Mouse (Mus musculus) mouse embryonic stem cell (cell line): ENCODE measurements around the gene Bpnt1.
"Not testable (repeated sequence)": the region's sequence is repeated elsewhere in the genome, so short reads cannot be mapped to it uniquely, and the experiment has no call there.

Experiments
- in situ Hi-C, 2 experiments: fragments of 300-500 bp; cut with MboI; formaldehyde crosslinking; loops; 1 replicate in 1 of 2; 3 replicates in 1 of 2; pipeline ENCODE4 v1.14.3; 2019 to 2020; ENCODE audit warnings: low sequenced_read_pairs in 2 of 2, low pct_unique_long_range_greater_than_20kb in 1 of 2, mixed read lengths in 1 of 2; ENCODE audit not compliant: unreplicated experiment in 1 of 2

Gene Bpnt1

GRCm38 (mm10) chr1:185331983-185332430 lies at the start of gene Bpnt1:
Gene Bpnt1, plus strand, starts transcription at chr1:185332149.
- in situ Hi-C loops = no loop called here

DNA sequence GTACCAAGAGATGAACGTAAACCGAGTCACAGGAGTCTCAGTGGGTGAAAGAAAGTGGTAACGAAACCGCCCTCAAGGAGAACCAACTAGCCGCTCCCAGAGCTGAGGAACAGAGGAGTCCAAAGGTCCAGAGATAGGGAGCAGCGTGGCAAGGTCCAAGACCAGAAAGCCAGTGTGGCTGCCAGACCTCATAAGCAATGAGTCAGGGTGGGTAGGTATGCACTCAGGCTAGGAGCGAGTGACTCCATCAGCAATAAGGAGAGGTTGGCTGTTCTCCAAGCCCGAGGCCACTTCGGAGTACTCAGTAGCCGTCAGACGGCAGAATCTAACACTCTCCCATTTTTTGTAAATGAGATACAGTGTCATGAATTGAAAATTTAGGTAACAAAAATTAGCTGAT lies 49.1 kb upstream of the Bpnt1 start:
- in situ Hi-C loops = no loop called here

- in situ Hi-C loops = no loop called here
Observed at GRCm38 (mm10) chr1:185283247-185283646, 48.7 kb upstream of the Bpnt1 start.

GRCm38 (mm10) chr1:185284740-185285139 lies 47.2 kb upstream of the Bpnt1 start:
- in situ Hi-C loops = no loop called here

- in situ Hi-C loops = no loop called here
Observed at GRCm38 (mm10) chr1:185285171-185285570, 46.8 kb upstream of the Bpnt1 start.

DNA sequence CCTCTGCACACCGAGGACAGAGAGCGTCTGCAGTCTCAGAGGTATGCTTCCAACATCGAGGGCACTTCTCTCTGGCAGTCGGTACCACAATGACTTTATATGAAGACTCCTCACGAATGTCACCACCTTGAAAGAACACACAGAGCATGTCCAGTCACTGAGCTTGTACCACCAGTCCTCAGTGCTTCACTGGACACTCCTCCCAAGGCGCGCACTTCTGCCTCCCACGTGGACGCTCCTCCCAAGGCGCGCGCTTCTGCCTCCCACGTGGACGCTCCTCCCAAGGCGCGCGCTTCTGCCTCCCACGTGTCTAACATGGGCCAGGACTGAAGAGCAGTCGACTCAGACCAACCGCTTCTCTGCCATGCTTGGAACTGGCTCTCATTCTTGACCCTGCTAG lies 44.9 kb upstream of the Bpnt1 start:
- in situ Hi-C loops = no loop called here

GRCm38 (mm10) chr1:185289231-185289630 lies 42.7 kb upstream of the Bpnt1 start:
- in situ Hi-C loops = no loop called here

DNA sequence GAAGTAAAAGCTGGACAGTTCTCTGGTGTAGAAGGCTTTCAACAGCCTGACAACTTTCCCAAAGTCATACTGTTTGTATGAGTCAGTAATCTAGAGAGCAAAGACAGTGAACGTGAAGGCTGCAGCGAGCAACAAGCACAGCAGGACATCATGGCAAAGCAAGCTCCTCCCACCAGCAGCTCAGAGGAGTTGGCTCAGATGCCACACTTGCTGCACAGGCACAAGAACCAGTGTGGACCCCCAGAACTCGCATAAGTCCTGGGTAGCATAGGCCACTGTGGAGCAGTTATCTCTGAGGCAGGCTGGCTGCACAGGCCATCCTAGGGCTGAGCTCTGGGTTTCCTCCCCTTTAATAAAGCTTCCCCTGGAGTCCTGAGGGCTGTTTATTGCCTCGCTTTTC lies 40.6 kb upstream of the Bpnt1 start:
- in situ Hi-C loops = no loop called here

DNA sequence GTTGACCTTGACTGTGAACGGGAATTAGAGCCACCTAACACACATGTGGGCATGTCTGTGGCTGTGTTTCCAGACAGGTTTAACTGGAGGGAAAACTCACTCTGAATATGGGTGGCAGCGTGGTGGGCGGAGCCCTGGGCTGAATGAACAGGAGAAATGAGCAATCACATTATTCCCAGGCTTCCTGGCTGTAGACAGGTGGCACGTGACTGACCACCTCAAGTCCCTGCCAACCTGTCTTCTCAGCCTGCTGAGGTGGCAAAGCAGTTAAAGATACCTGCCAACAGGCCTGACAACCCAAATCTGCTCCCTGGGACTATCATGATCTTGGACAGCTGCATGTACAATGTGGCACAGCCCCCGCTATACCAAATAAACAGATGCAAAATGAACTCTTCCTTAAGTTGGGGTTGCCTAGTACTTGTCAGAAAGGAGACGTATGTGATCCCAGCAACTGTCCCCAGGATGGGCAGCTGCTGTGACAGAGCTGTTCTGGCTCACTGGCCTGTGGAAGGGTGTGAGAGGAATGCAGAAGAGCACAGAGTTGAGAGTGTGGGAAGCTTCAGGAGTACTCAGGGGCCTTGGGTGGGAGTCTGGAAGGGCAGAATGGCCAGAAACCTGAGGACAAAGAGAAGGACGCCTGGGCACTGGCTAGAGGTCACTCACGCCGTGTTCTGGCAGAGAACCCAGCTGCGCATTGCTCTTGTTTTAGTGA lies 39.1 kb upstream of the Bpnt1 start:
- in situ Hi-C loops = no loop called here

- in situ Hi-C loops = no loop called here
Observed at GRCm38 (mm10) chr1:185296850-185297249, 35.1 kb upstream of the Bpnt1 start.

- in situ Hi-C loops = no loop called here
Observed at GRCm38 (mm10) chr1:185298496-185298895, 33.5 kb upstream of the Bpnt1 start.

DNA sequence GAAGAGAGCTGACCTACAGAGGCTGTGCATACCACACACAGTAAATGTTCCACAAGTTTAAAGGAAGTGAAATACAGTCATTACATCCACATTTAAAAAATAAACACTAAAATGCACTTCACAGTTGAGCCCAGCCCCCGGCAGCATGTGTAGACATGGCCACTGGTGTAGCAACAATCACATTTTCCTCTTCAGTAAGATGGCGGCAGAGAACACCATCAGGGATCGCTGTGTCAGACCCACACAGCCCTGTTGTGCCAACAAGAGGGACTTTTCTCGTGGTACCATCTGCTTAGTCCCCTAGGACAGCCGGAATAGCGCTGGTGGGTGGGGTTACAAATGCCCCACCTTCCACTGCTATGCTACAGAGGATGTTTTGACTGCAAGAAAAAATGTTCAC lies 29.1 kb upstream of the Bpnt1 start:
- in situ Hi-C loops = no loop called here

DNA sequence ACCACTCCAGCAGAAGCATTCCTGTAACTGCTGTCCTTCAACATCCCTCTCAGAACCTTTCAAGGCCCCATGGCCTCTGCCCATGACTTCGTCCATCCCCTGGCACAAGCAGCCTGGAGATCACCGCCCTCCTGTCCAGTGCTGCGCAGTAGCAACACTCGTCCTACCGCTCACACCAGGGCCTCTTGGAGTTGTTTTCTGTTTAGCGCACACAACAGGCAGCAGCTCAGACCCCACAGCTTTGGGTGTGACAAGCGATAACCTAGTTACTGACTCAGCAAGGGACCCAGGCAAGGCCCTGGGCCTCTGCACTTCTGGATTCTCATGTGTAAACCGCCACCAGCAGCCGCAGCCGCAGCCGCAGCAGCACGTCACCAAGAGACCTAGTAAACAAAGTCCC lies 25.1 kb upstream of the Bpnt1 start:
- in situ Hi-C loops = no loop called here

DNA sequence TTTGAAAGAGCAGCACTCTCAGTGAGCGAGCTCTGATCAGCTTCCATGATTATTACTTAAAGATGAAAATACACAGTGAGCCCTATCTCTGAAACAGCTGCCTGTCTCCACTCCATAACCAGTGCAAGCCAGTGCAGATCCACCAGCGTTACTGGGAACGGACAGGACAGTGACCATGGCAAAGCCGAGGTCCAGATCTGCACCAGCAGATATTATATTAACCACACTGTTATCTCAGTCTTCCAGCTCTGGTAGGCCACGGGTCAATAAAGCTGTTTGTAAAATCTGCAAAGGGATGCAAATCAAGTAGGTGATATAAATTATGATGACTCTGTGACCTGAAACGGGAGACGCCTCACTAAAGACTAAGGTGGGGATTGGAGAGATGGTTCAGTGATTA lies 24.3 kb upstream of the Bpnt1 start:
- in situ Hi-C loops = no loop called here

DNA sequence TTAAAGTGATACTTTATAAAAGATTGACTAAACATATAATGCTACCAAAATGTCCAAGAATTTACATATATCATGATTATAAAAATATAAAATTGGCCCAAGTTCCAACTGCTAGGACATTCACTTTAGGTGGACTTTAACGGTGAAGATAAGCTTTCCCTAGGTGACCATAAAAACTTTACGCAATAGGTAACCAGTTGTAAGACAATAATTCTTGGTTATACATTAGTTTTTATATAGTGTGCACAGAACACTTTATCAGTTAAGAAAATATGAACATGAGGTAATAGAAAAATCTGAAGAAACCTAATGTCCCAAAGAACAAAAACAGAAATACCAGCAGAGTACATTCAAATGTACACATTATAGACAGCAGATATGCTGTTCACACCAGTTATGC lies 23.6 kb upstream of the Bpnt1 start:
- in situ Hi-C loops = no loop called here

DNA sequence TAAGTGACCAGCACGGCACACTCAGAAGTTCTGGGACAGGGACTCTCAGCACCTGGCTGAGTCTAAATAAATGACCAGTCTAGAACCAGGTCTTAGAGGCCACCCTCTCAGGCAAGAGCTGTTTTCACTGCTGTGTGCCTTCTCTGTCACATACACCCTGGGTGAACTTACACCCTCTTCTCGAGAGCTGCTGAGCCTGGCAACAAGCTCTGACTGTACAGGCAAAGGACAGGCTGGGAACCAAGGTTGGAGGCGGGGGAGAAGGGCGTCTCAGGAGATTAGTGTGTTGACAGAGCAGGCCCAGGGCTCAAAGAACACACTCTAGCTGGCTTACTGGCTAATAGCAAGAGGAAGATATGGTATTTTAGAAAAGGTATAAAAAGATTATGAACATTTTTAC lies 23.0 kb upstream of the Bpnt1 start:
- in situ Hi-C loops = no loop called here

GRCm38 (mm10) chr1:185311949-185312348 lies 20.0 kb upstream of the Bpnt1 start:
- in situ Hi-C loops = no loop called here

DNA sequence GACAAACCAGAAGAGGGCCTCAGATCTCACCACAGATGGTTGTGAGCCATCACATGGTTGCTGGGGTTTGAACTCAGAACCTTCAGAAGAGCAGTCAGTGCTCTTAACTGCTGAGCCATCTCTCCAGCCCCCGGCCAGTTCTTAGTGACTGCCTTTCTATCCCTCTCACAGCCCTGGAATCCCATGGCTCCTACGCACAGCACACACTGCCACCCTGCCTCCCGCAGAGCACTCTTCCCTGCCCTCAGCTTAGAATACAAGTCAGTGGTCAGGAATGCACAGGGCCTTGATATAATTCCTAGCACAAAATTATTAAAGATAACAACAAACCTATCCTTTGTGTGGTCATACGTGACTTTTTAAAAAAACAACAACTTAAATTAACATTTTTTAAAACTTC lies 17.4 kb upstream of the Bpnt1 start:
- in situ Hi-C loops = no loop called here

- in situ Hi-C loops = no loop called here
Observed at GRCm38 (mm10) chr1:185315846-185316568, 15.9 kb upstream of the Bpnt1 start.

DNA sequence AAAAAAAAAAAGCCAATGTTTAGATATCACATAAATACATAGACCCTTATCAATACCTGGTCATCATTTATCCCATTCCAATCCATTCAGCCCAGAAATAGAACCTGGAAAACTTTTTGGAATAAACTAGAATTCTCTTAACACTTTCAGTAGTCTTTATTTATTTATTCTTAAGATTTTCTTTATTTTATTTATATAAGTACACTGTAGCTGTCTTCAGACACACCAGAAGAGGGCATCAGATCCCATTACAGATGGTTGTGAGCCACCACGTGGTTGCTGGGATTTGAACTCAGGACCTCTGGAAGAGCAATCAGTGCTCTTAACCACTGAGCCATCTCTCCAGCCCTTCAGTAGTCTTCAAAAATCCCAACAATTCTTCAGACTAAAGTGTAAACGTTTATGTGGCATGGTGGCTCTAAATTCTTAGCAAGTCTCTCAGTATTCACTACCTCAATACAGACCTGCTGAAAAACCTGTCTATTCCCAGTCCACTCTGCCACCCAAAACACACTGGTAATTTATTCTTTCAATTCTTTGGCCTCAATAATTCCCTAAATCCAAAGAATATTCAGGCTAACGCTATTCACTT lies 4.1 kb upstream of the Bpnt1 start:
- in situ Hi-C loops = not testable (repeated sequence)
